Mouse (Mus musculus) hindbrain, embryonic 15.5 days (tissue): Measurements from ENCODE around the gene Cog5. TPM values are rescaled to one million over a fixed set of nuclear protein-coding genes. Genes with fewer than 3 reads are reported as not detected.

ENCODE experiments used
- ATAC-seq: fragments of 200-750 bp; cut with Nextera tagmentation; 2 replicates; pipeline ENCODE4 v1.8.0; 2017; ENCODE audit warnings: low read depth, moderate number of reproducible peaks, moderate TSS enrichment; ENCODE audit not compliant: low FRiP score
- H3K27ac ChIP-seq: fragments of 300-500 bp; sonication (generic); replicated peaks from 2 replicates; pipeline ENCODE4 v1.5.1; 2015; ENCODE audit warnings: mild to moderate bottlenecking, inconsistent platforms
- H3K27me3 ChIP-seq: fragments of 300-500 bp; sonication (generic); 2 replicates; pipeline ENCODE4 v1.6.1; 2015; ENCODE audit warnings: control low read depth, inconsistent platforms
- H3K36me3 ChIP-seq: fragments of 300-500 bp; sonication (generic); 2 replicates; pipeline ENCODE4 v1.6.1; 2015; ENCODE audit warnings: control low read depth, inconsistent platforms
- H3K4me1 ChIP-seq: fragments of 300-500 bp; sonication (generic); replicated peaks from 2 replicates; pipeline ENCODE4 v1.6.1; 2015; ENCODE audit warnings: control low read depth, inconsistent platforms
- H3K4me2 ChIP-seq: fragments of 300-500 bp; sonication (generic); 2 replicates; pipeline ENCODE4 v1.6.1; 2015; ENCODE audit warnings: moderate library complexity, mild to moderate bottlenecking, inconsistent platforms
- H3K4me3 ChIP-seq: fragments of 300-500 bp; sonication (generic); 2 replicates; pipeline ENCODE4 v1.5.1; 2015; ENCODE audit warnings: mild to moderate bottlenecking, inconsistent platforms
- H3K9ac ChIP-seq: fragments of 300-500 bp; sonication (generic); 2 replicates; pipeline ENCODE4 v1.6.1; 2015; ENCODE audit warnings: inconsistent platforms
- H3K9me3 ChIP-seq: fragments of 300-500 bp; sonication (generic); 2 replicates; pipeline ENCODE4 v1.6.1; 2016; ENCODE audit warnings: control low read depth, inconsistent platforms
- WGBS: fragments of 180-500 bp; shearing (Covaris S2); methylation state at CpG from one replicate; pipeline ENCODE4 v1.1.7; 2015; 5-methylcytosine and 5-hydroxymethylcytosine counted together
- polyA plus RNA-seq: library from polyadenylated mRNA; unstranded; fragments of >200 nt; fragmentation: Nextera tagmentation; extraction: Ambion mirVana; gene quantifications from 2 replicates; pipeline ENCODE4 v1.2.1, GENCODE M21; 2015

Cog5 gene
- polyA plus RNA-seq, 1 experiment from 2014 or later = 26.9 TPM

DNA sequence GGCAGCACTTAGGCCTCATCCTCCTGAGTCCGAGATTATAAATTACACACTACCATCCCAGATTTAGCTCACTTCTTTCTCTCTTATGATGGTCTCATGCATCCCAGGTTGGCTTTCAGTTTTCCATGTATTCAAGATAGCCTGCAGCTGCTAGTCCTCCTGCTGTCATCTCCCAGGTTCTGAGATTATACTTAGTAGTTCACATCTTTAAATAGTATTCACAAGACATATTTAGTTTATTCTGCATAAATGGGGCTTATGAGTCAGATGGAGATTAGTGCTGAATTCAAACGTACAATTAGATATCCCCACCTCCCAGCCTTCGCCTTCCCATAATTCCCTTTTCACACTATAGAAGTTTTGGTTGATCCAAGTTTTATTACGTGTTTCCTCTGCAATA, 222.1 kb downstream of the Cog5 start:
- H3K27me3 ChIP-seq = no peaks in the 10 kb centered on the region
- no peak overlapping the region for H3K4me2 ChIP-seq
- 91% methylated on average over 4 of the region's 4 CpGs for WGBS
- no peak for ATAC-seq
- H3K9ac ChIP-seq = no peak overlapping the region
- no peaks in the 10 kb centered on the region for H3K36me3 ChIP-seq
- H3K4me1 ChIP-seq = no peaks in the 10 kb centered on the region
- H3K4me3 ChIP-seq = no peak overlapping the region
- H3K9me3 ChIP-seq = no peaks in the 10 kb centered on the region
- no peak overlapping the region for H3K27ac ChIP-seq

DNA sequence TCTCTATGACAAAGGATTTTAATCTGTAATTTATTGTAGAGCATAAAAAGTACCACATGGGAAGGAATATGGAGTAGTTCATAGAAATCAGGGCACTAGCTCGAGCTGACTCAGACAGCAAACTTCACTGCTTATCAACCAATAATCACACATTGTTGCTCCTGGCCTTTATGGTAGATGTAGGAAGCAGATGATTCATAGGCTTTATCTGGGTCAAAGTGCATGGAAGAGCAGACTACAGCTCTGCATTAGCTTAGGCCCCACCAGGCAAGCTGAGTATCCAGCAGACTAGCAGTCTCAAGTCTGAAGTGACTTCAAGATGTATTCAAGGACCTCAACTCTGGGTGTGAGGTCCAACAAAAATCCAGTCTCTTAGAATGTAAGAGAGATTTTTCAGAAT, 228.1 kb downstream of the Cog5 start:
- 80% methylated on average over 1 of the region's 1 CpGs for WGBS
- Histone ChIP-seq H3K4me1 (no peaks in the 10 kb centered on the region), H3K4me2 (no peak overlapping the region), H3K27ac (no peak overlapping the region), H3K9ac (no peak overlapping the region), H3K27me3 (no peaks in the 10 kb centered on the region), H3K36me3 (no peaks in the 10 kb centered on the region), H3K4me3 (no peak overlapping the region), H3K9me3 (no peaks in the 10 kb centered on the region)
- no peak for ATAC-seq

DNA sequence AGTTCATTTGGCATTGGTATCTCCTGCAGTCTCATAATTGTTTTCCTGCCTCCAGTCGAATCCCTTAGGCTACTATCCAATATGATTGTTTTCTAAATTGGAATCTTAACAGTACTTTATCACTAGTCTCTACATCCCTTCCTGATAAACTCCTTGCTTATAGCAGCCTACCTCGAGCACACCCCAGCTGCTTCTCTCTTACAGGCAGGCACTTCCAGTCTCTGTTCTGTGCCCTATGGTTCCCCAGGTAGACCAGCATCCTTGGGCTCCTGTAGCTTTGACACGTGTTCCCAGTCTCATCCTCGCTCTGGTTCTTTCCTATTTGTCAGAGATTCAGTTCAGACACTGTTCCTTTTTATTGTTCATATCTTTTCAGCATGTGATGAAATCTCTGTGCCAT, 229.7 kb downstream of the Cog5 start:
- Histone ChIP-seq H3K27ac (no peak overlapping the region), H3K4me1 (no peaks in the 10 kb centered on the region), H3K9ac (no peak overlapping the region), H3K9me3 (no peaks in the 10 kb centered on the region), H3K36me3 (no peaks in the 10 kb centered on the region), H3K4me2 (no peak overlapping the region), H3K4me3 (no peak overlapping the region), H3K27me3 (no peaks in the 10 kb centered on the region)
- 77% methylated on average over 4 of the region's 4 CpGs for WGBS
- ATAC-seq = no peak

DNA sequence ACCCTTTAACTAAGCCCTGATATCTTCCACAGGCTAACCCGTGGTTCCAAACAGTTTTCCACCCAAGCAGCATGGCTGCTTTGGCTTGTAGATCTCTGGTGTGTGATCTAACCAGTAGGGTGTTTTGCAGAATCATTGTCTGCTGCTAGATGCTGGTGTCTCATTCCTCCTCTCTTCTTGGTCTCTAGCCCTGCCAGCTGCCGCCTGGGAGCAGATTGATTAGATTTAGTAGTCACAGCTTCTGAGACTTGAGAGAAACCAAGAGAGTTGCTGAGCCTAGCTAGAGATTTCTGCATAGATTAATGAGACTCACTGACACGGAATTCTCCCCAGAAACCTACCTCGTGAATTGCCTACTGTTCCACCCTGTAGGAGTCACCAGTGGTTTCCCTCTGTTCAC, 230.4 kb downstream of the Cog5 start:
- Histone ChIP-seq H3K36me3 (no peaks in the 10 kb centered on the region), H3K9me3 (no peaks in the 10 kb centered on the region), H3K4me1 (no peaks in the 10 kb centered on the region), H3K4me3 (no peak overlapping the region), H3K27ac (no peak overlapping the region), H3K9ac (no peak overlapping the region), H3K27me3 (no peaks in the 10 kb centered on the region), H3K4me2 (no peak overlapping the region)
- 87% methylated on average over 4 of the region's 4 CpGs for WGBS
- ATAC-seq = no peak

DNA sequence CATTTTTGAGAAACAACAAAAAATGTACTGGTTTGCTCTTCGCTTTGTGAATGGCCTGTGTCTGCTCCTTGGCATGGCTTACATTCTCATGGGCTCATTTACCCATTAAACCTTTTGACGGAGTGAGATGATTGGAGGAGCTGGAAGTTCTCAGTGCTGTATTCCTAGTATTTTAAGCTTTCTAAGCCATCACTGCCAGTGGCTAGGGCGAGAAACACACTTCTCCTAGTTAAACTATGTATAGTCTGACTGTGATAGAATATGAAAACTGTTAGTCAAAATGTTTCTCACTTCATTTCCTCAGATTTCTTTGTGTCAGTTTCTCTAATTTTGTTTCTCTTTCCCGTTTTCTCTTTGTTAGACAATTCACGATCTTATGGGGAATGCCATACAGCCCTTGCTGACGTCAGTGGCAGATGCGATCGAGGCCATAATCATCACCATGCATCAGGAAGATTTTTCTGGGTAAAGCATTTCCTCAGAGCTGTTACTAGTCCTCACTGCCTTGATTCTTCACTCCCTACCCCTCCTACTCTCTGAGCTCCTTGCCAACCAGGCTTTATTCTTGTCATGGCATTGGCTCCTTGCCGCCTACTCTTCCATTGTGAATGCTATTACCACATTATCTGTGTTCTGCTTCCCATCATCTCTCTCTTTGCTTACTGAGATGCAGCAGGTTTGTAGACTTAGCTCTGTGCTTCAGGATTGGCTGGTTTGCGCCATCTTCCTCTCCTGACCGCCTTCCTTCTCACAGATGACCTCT, 231.4 kb downstream of the Cog5 start:
- Histone ChIP-seq H3K4me3 (no peak overlapping the region), H3K27ac (no peak overlapping the region), H3K9ac (no peak overlapping the region), H3K4me1 (peaks cover 7% of the 10 kb centered on the region), H3K27me3 (no peaks in the 10 kb centered on the region), H3K4me2 (no peak overlapping the region), H3K9me3 (no peaks in the 10 kb centered on the region), H3K36me3 (no peaks in the 10 kb centered on the region)
- no peak for ATAC-seq
- 96% methylated on average over 11 of the region's 11 CpGs for WGBS

DNA sequence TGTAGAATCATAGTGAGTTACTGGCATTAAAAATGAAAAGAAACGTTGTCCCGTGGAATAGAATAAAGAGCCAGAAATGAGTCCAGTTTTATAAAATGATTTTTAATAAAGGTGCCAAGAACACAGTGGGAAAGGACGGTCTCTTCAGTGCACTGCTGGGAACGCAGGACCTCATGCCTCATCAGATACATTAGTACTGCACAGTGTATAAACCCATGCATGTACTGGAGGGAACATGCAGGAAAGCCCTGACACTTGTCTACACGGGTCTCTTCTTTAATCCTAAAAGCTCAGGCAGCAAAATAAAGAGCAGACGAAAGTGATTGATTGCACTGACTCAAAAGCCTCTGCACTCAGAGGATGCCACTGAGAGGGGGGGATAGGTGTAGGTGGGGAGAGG, 236.0 kb downstream of the Cog5 start:
- H3K4me3 ChIP-seq = no peak overlapping the region
- no peak overlapping the region for H3K27ac ChIP-seq
- ATAC-seq = no peak
- no peaks in the 10 kb centered on the region for H3K9me3 ChIP-seq
- H3K36me3 ChIP-seq = no peaks in the 10 kb centered on the region
- H3K4me1 ChIP-seq = peaks cover 14% of the 10 kb centered on the region
- H3K9ac ChIP-seq = no peak overlapping the region
- WGBS = 51% methylated on average over 6 of the region's 6 CpGs
- H3K27me3 ChIP-seq = no peaks in the 10 kb centered on the region
- no peak overlapping the region for H3K4me2 ChIP-seq

DNA sequence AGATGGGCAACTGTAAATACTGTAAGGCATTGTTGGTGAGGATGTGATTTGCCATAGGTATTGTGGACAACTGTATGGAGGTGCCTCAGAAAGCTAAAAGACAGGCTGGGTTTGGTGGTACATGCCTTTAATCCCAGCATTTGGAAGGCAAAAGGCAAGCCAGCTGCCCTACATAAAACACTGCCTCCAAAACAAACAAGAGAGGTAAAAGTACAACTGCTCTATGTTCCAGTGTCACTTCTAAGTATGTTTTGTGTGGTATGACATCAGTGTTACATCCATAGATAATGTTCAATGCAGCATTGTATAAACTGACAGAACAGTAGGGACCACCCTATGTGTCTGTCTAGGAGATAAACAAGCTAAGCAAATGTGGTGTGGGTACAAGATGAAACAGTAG, 237.4 kb downstream of the Cog5 start:
- no peak overlapping the region for H3K9ac ChIP-seq
- H3K27me3 ChIP-seq = no peaks in the 10 kb centered on the region
- H3K9me3 ChIP-seq = no peaks in the 10 kb centered on the region
- no peak overlapping the region for H3K4me2 ChIP-seq
- no peak overlapping the region for H3K27ac ChIP-seq
- no peak for ATAC-seq
- no peak overlapping the region for H3K4me3 ChIP-seq
- no peaks in the 10 kb centered on the region for H3K36me3 ChIP-seq
- peaks cover 28% of the 10 kb centered on the region for H3K4me1 ChIP-seq

DNA sequence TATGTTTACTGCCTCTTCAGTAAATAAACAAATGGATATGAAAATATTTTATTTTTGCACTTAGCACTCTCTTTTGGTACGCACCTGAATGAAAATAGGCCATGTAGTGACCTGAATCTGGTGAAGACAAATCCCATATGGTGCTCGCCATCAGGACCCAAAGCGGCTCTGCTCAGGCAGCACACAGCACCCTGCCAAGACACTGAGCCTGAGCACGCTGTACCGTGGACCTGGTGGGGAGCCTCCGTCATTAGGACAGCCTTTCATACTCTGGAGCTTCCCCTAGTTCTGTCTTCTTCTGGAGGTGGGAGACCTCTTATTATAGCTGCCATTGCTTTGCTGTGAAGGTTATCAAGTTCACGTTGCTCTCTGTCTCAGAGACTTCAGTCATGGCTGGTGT, 238.1 kb downstream of the Cog5 start:
- Histone ChIP-seq H3K4me1 (peaks cover 33% of the 10 kb centered on the region), H3K4me2 (no peak overlapping the region), H3K4me3 (no peak overlapping the region), H3K36me3 (no peaks in the 10 kb centered on the region), H3K27me3 (no peaks in the 10 kb centered on the region), H3K9me3 (no peaks in the 10 kb centered on the region), H3K9ac (no peak overlapping the region), H3K27ac (no peak overlapping the region)
- 84% methylated on average over 7 of the region's 7 CpGs for WGBS
- no peak for ATAC-seq

DNA sequence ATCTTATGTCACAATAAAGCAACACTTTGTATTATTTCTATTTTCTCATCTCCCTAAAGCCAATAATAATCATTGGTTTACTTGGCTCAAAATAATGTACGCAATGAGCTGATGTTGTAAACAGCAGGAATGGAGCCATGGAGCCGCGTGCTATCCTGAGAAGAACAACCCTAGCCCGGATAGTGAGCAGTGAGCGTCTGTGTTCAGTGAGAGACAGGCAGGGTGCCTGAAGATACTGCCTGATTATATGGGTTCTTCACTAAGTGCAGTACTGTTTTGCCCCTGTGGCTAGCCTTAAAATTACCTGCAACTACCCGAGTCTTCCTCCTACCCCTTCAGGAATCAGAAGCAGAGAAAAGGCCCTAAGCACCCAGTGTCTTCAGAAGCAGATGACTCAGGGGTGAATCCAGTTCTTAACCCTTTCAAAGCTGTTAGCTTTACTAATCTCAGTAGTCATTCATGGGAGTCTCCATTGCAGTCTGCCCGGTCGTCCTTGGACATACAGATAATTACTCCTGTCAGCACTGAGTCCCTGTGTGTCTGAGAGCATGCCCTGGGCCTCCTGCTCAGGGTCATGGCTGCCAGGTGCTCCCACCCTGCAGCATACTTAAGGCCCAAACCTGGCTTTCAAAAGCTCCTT, 240.5 kb downstream of the Cog5 start:
- H3K27me3 ChIP-seq = no peaks in the 10 kb centered on the region
- H3K36me3 ChIP-seq = no peaks in the 10 kb centered on the region
- no peak overlapping the region for H3K9ac ChIP-seq
- H3K4me1 ChIP-seq = peaks cover 33% of the 10 kb centered on the region
- peak overlapping the region; percentile 56 for H3K27ac ChIP-seq
- H3K4me3 ChIP-seq = no peak overlapping the region
- WGBS = 30% methylated on average over 8 of the region's 8 CpGs
- H3K9me3 ChIP-seq = no peaks in the 10 kb centered on the region
- H3K4me2 ChIP-seq = no peak overlapping the region
- ATAC-seq = no peak

DNA sequence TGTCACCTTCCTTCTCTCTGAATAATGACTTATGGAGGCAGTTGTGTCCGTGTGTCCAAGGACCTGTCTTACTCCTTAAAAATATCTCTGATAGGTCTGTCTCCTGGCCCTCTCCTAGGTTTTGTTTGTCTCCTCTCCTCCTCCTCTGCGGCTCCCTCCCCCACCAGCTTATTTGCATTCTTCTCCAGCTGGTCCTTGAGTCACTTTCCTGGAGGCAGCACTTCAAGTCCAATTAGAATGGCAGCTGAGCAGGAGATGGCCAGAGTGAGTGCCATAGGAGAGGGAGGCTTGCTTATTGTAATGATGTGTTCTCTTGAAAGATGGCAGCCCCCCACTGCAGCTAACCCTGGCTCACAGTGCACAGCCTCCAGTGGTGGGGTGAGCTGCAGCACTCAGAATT, 241.2 kb downstream of the Cog5 start:
- H3K4me3 ChIP-seq = no peak overlapping the region
- peak overlapping the region; percentile 56 for H3K27ac ChIP-seq
- H3K4me2 ChIP-seq = no peak overlapping the region
- H3K36me3 ChIP-seq = no peaks in the 10 kb centered on the region
- 6% methylated on average over 2 of the region's 2 CpGs for whole genome bisulfite sequencing
- no peak overlapping the region for H3K9ac ChIP-seq
- H3K9me3 ChIP-seq = no peaks in the 10 kb centered on the region
- peaks cover 26% of the 10 kb centered on the region for H3K4me1 ChIP-seq
- no peaks in the 10 kb centered on the region for H3K27me3 ChIP-seq
- ATAC-seq = peak; percentile 64

DNA sequence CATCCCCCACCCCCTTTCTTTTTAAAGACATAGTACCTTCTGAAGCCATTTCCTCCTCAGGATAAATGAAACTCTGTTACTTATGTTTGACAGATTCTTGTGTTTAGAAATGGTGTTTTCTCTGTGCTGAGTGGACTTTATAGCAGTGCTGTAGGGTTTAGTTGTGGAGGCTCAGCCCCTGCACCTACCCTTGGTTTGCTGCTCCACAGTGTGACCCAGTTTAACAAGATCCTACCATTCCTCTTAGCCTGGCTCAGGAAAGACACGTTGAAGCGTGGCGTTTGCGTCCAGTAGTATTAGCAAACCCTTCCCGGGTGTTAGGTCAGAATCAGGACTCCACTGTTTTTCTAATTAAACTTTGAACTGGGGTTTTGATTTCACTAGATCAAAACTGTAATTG, 241.6 kb downstream of the Cog5 start:
- WGBS = 30% methylated on average over 5 of the region's 5 CpGs
- H3K4me1 ChIP-seq = peaks cover 26% of the 10 kb centered on the region
- H3K4me3 ChIP-seq = no peak overlapping the region
- no peaks in the 10 kb centered on the region for H3K9me3 ChIP-seq
- H3K4me2 ChIP-seq = no peak overlapping the region
- peak overlapping the region; percentile 56 for H3K27ac ChIP-seq
- H3K9ac ChIP-seq = no peak overlapping the region
- H3K36me3 ChIP-seq = no peaks in the 10 kb centered on the region
- H3K27me3 ChIP-seq = no peaks in the 10 kb centered on the region
- ATAC-seq = no peak

DNA sequence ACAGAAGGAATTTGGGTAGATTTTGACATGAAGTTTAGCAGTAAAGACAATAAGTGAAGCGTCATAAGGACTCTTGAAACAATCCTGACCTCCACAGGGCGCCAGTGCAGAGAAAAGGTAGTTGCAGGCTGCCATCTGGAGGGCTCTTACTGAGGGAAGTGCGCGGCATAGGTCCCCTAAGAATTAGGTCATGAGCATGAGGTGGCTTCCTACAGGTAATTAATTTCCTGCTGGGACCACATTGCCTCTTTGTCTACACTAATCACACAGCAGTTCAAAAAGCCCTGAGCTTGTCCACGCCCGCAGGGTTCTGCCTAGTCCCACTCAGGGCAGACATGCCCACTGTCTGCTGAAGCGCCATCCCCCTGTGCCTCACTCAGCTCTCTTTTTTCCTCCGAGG, 242.3 kb downstream of the Cog5 start:
- peaks cover 26% of the 10 kb centered on the region for H3K4me1 ChIP-seq
- H3K4me2 ChIP-seq = no peak overlapping the region
- no peaks in the 10 kb centered on the region for H3K9me3 ChIP-seq
- H3K27me3 ChIP-seq = no peaks in the 10 kb centered on the region
- H3K9ac ChIP-seq = no peak overlapping the region
- ATAC-seq = peak; percentile 66
- H3K4me3 ChIP-seq = no peak overlapping the region
- WGBS = 25% methylated on average over 8 of the region's 8 CpGs
- no peaks in the 10 kb centered on the region for H3K36me3 ChIP-seq
- peak overlapping the region; percentile 56; the same call in 1 of the 2 replicates for H3K27ac ChIP-seq

DNA sequence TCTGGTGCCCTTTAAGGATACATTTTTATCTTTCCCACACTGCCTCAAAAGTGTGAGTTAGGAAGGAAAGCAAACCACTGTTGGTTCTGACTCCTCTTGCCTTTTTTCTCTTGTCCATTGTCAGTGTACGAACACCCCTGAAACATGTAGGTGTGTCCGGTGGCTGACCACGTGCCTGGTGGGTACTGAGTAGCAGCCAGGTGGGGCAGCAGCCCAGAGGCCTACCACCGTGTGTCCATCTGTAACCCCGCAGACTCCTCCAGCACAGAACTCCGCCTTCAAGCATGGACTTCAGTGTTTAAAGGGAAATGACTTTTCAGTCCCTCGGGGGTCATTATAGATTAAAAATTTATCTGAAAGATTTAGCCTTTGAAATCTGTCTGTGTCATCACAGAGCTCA, 242.8 kb downstream of the Cog5 start:
- Histone ChIP-seq H3K4me1 (peaks cover 26% of the 10 kb centered on the region), H3K9me3 (no peaks in the 10 kb centered on the region), H3K4me2 (no peak overlapping the region), H3K27ac (peak overlapping the region; percentile 56; the same call in 1 of the 2 replicates), H3K9ac (no peak overlapping the region), H3K36me3 (no peaks in the 10 kb centered on the region), H3K4me3 (no peak overlapping the region), H3K27me3 (no peaks in the 10 kb centered on the region)
- WGBS = 52% methylated on average over 7 of the region's 7 CpGs
- no peak for ATAC-seq
